Mouse (Mus musculus) mouse embryonic stem cell (cell line): ENCODE results near the gene Morn2.
"Not testable (repeated sequence)": the region's sequence is repeated elsewhere in the genome, so short reads cannot be mapped to it uniquely, and the experiment has no call there.

Experiments
- in situ Hi-C, 2 experiments: fragments of 300-500 bp; cut with MboI; formaldehyde crosslinking; loops; 1 replicate in 1 of 2; 3 replicates in 1 of 2; pipeline ENCODE4 v1.14.3; 2019 to 2020; ENCODE audit warnings: low sequenced_read_pairs in 2 of 2, low pct_unique_long_range_greater_than_20kb in 1 of 2, mixed read lengths in 1 of 2; ENCODE audit not compliant: unreplicated experiment in 1 of 2

The Morn2 gene

DNA sequence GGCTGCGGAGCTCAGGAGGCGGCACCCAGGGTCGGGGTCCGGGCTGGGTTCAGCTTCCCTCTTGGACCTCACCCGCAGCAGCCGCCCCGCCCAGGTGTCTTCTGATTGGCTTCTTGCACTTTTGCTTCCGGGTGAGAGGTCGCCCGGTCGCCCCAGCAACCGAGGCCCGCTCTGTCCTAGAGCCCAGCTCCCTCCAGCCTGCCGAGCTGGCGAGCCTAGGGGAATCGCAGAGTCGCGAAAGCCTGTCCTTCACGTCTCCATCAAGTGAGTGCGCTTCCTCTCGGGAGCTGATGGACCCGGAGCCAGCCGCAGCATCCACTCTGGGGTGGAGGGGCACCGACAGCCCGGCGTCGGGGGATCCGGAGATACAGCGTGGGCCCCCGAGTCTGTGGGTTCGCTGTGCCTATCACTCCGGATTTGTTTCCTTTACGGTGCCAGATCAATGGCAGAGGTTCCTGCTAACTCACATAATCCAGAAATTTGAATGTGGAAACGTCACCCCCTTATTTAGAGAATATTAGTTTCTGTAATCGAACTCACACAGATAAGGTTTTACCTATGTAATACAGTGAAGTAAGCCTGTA lies at the start of gene Morn2, which contains the start of gene Dhx57:
Gene Morn2 (plus strand): TSS at position 130 of the 584 bp plus-strand sequence.
Gene Dhx57 (minus strand): TSS at position 403 of the 584 bp plus-strand sequence.
- in situ Hi-C loops: no loop called here

DNA sequence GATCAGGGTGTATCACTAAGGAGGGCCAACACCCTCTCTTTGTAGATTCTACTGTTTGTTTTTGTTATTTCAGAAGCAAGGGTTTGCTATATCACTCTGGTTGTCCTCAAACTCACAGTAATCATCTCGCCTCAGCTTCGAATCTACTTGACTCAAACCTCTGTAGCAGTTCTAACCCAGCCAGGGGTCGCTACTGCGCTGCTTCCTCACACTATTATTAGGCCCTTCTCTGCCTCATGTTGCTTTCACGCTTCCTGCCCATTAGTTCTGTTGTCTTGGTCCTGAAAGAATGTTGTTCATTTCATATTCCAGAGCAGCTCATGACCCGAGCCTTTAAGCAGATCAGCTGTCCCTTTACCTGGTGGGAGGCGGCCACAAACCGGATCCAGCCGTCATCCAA lies 48.4 kb upstream of the Morn2 start:
- in situ Hi-C loops: no loop called here

DNA sequence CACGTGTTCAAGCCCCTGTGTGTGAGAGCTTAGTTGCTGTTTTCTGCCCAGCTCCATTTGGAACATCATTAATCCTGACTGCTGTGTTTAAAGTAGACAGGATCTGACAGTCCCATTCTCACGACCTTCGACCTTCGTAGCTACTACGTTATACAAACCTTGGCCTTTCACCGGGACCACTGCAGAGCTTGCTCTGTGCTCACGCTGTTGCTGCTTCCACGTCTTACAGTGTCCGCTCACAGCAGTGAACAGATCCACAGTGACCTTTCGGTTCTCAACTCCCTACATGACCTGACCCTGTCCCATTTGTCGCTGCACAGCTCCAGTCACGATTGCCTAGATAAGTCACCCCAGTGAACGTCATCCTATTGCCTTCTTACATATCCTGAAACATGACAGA lies 46.9 kb upstream of the Morn2 start:
- in situ Hi-C loops: no loop called here

DNA sequence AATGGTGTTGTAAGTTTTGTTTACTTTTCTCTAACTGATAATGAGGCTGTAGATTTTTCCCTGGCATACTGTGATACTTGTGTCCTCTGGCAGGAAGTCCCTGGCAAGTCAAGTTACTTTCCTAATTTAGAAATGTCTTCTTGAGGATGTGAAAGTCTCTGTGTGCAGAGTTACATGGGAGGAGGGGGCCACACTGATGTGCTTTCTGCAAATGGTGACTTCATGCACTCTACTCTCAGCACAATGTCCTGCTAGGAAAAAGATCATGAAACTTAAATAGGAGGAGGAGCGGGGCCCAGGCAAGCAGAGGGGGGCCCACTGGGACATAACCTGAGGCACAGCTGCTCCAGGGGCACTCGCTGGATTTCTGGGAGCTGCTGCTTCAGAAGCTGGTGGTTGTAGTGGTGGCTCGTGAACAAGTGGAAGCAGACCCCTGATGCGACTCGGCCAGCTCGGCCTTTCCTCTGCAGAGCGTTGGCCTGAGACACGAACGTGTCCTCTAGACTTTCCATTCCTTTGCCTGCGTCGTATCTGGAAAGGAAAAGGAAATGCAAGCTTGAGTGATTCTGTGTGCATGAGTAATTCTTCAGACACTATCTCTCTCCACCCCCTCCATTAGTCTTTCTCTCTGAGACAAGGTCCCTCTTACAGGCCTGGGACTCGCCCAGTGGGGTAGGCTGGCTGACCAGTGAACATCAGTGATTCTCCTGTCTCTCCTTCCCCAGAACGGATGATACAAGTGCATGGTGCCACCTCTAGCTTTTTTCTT lies 37.1 kb upstream of the Morn2 start:
- in situ Hi-C loops: no loop called here

DNA sequence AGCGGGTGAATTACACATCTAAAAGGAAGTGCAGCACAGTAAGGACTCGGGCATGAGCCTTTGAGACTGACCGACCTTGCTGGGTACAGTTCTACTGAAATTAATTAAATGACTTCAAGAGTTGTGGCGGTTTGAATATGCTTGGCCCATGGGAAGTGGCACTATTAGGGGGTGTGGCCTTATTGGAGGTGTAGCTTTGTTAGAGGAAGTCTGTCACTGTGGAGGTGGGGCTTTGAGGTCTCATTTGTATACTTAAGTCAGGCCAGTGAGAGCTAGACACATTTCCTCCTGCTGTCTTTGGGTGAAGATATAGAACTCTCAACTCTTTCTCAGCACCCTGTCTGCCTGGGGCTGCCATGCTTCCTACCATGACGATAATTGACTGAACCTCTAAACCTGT lies 35.6 kb upstream of the Morn2 start:
- in situ Hi-C loops: no loop called here

DNA sequence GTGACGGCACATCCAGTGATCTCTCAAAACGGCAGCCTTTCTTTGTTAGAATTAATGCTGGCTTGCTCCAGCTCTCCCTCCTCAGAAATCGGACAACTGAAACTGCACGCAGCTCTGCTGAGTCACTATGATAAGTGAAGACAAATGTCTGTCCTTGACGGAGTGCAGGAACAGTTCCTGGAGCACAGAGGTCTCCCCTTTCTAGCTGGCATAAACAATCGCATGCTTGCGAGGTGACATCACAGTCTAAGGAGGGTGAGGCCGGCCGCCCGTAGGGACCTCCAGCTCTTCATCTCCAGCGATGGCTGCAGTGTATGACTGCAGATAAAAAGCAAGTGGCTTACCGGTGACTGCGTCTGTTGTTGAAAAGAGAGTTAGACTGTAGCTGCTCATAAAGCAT lies 34.8 kb upstream of the Morn2 start:
- in situ Hi-C loops: no loop called here

DNA sequence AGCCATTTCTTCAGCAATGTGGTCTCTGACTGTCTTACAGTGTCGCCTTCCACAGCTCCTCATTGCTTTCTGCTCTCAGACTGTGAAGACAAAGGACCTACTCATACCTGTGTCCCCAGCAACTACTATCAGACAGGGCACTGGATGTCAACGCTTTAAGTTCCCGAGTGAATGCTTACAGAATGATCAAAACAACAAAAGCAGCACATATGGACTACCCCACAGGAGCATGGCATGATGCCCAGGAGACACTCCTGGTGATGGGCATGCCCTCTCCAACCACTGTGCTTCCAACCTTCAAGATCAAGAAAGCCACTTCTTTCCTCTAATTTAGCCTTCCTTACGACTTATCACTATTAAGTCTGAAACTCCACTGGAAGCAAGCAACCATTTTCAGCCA lies 22.9 kb upstream of the Morn2 start:
- in situ Hi-C loops: no loop called here

DNA sequence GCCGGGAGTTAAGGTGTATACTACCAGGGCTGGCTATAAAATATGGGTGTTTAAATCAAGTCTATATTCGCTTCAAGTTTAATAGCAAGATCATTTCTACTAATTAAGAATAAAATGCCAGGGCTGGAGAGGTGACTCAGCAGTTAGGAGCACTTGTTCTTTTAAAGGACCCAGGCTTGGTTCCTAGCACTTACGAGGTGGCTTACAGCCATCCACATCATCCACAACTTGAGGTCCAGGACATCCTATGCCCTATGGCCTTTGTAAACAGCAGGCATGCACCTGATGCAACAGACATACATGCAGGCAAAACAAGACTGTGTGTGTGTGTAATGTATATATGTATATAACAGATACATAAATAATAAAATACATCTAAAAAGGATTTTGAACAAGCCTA lies 21.9 kb upstream of the Morn2 start:
- in situ Hi-C loops: no loop called here

DNA sequence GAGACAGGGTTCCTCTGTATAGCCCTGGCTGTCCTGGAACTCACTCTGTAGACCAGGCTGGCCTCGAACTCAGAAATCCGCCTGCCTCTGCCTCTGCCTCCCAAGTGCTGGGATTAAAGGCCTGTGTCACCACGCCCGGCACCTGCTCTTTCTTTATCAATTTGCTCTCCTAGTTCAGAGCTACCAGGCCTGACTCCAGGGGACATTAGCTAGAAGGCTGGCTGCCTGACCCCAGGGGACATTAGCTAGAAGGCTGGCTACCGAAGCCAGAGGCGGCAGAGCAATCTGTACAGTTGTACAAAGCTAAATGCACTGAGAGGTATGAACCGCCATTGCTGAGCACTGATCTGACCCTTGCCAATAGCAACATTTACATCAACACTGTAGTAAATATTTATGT lies 19.4 kb upstream of the Morn2 start:
- in situ Hi-C loops: not testable (repeated sequence)

DNA sequence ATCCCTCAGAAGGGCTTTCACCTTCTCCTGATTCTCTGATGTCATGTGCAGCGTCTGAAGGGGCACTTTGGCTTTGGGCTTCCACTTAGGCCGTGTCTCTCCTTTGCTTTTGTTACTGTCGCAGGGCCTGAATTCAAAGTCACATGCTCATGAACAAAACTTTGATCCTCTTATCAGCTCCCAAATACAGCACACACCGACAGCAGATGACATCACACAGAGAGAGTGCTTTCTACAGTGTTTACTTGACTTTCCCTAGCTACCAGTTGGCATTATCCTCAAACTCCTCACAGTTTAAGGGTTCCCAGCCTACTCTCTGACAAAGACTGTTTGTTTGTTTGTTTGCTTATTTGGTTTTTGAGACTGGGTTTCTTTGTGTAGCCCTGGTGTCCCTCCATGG lies 11.7 kb upstream of the Morn2 start:
- in situ Hi-C loops: no loop called here

DNA sequence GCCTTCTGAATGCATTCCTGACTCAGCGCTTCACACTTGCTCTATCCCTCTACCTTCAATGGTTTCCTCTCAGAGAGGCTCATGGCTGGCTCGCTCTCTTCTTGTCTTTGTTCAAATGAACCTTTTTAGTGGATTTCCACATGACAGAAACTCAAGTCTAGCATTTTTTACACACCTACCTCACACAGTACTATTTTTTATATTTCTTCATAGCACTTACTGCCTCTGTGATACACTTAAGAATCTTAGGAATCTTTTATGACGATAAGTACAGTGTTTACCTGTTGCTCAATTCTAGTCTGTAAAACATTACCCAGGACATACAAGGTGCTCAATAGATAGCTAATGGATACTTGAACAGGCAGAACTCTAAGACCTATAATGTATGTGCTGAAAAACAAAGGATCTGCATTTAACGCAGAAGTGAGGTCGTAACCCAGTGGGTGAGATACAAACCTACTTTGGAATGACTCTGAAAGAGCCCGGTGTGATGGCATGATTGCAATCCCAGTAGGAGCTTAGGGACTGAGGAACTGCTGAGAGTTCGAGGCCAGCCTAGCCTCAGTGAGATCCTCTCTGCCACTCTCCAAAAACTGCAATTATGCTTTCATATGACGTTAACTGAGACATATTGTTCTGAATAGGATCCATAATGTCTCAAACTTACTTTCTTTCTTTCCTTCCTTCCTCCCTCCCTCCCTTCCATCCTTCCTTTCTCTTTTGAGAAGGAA lies 10.5 kb upstream of the Morn2 start:
- in situ Hi-C loops: no loop called here

DNA sequence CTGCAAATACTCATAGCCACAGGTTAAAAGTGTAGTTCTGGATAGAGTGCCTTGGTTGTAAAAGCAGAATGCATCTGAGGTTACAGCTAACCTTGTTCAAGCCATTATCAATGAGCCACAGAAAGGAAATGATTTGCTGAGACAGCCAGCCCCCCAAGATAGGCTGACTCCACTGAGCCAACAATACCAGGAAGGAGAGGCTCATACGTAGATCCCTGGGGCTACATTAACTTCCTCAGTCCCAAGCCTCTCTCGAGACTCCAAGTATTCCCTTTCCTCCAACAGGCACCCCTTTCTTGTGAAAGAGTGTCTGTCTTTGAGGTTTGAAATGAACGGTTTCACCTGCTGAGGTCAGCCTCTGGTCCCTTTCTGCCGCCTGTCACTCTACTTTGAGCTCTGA lies 5.6 kb upstream of the Morn2 start:
- in situ Hi-C loops: no loop called here

DNA sequence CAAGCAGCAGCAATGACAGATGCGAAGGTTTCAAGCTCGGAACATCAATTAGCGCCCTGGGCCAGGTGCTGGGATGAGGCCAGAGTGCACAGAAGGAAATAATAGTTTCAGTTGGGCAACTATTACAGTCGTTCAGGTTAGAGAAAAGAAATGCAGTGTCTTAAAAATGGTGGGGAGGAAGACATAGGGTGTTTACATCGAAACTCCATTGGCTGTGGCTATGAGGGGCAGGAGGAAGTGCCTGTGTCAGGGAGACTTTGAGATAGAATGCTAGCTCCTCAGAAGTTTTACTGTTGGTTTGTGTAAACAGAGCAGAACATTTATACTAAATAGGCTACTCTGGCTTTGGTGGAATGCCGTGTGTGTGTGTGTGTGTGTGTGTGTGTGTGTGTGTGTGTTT lies 2.0 kb upstream of the Morn2 start:
- in situ Hi-C loops: no loop called here

DNA sequence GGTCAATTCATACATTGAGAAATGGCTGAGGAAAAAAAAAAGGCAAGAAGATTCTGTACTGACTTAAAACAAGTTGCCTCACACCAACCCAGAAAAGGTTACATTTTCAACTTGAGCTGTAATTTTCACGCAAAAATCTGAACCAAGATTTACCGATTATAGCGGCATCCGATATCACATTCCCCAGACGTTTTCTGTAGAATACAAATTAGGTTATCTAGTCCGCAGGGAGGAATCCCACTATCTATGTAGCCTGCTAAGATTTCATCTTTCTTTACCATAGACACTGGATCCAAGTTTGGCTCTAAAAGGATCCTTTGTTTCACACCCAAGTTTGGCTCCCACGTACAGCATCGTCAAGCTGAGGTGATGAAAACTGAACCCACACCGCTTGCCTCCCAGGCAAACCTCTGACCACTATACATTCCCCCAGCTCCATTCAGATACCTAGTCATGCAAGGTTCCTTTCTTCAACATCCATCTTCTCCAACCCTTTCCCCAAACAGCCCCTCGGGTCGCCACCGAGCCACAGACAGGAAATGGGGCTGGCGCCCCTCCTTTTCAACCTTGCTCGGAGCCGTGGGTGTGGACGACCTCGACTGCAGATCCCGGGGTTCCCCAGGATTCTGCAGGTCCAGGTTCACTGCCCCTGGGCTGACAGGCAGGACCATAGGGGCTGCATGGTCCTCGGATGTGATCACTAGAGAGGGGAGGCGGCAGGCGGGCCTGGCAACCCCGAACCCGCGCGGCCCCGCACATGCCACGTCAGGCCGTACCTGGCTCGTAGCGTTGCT lies 526 bp upstream of the Morn2 start:
- in situ Hi-C loops: no loop called here

DNA sequence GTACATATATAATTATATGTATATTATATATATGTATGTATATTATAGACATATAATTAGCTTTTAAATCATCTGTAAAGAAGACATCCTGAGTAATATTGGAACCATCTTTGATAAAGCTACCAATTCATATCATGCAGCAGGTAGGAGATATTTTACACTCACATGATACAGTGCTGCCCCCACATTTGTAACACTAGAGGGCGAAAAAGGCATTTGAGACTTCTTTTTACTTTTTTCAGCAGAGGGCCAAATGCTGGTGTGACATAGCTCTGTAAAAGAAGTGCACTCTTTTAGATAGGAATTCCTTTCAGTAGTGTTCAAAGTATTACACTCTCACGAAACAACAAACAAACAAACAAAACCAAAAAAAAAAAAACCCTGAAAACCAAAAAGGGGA lies 1.1 kb downstream of the Morn2 start:
- in situ Hi-C loops: no loop called here

DNA sequence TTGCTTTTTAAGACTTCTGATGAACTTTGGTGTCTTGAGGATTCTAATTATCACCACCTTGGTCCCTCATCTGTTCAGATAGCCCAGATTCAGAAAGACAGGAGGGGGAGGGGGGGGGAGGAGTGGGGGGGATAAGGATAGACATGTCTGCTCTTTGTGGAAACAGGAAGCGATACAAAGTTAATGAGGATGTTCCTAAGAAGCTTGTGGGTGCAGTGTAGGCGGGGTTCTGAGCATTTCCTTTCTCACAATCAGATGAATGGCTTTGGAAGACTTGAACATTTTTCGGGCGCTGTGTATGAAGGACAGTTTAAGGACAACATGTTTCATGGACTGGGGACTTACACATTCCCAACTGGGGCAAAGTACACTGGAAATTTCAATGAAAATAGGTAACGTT lies 5.3 kb downstream of the Morn2 start:
- in situ Hi-C loops: no loop called here

DNA sequence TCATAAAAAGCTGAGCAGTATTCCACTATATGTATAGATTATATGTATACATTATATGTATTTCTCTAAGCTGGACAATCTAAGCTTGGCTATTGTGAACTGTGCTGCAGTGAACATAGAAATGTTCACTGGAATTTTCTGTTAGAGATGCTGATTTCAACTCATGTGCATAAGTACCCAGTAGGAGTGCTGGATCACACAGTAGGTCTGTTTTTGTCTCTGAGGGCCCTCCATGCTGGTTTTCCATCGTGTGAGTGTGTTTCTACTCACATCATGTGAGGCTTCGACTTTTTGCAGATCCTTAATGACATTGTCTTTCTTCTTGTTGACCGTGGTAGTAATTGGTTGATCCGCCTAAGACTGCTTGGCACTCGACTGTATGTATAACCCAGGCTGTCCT lies 8.8 kb downstream of the Morn2 start:
- in situ Hi-C loops: no loop called here

DNA sequence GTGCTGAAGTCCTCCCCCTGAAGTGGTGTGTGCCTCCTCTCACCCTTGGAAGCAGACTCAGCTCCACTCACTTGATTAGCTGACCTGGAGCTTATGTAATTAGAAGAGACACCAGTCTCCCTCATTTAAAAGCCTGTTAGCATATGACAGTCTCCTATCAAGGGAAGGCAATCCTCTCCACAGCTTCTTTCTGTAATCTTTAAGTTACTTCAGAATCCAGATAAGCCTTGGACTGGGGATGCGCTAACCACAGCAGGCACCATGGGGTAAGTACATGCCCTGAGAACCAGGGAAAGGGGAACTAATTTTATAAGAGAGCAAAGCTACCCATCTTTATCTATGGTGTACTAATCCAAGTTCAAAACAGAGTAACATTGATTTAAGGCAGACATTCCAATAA lies 17.2 kb downstream of the Morn2 start, which contains the start of gene Arhgef33:
Gene Arhgef33 (plus strand): TSS at position 157 of the 400 bp plus-strand sequence.
- in situ Hi-C loops: no loop called here

DNA sequence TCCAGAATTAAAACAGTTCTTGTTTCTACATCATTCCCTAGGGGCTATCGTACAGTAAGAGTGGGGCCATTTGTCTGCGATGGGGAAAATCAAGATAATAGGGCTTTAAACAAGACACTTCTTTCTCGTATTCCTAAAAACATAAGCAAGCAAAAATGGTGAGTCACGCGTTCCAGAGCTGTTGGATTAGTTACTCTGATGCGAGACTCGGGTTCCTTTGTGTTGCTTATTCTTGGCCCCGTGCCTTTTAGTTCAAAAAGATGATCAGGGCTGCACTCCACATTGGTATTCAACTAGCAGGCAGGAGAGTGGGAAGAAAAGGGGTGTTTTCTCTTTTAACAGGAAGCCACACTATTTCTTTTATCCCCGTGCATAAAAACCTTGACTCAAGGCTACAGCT lies 21.8 kb downstream of the Morn2 start:
- in situ Hi-C loops: no loop called here
